Mouse (Mus musculus) cerebellum, adult 11 months (tissue): Measurements from ENCODE around the gene Timm9.

ENCODE experiments used
- DNase-seq: peaks from one replicate; pipeline ENCODE4 v3.0.0; 2022

Gene Timm9

DNA sequence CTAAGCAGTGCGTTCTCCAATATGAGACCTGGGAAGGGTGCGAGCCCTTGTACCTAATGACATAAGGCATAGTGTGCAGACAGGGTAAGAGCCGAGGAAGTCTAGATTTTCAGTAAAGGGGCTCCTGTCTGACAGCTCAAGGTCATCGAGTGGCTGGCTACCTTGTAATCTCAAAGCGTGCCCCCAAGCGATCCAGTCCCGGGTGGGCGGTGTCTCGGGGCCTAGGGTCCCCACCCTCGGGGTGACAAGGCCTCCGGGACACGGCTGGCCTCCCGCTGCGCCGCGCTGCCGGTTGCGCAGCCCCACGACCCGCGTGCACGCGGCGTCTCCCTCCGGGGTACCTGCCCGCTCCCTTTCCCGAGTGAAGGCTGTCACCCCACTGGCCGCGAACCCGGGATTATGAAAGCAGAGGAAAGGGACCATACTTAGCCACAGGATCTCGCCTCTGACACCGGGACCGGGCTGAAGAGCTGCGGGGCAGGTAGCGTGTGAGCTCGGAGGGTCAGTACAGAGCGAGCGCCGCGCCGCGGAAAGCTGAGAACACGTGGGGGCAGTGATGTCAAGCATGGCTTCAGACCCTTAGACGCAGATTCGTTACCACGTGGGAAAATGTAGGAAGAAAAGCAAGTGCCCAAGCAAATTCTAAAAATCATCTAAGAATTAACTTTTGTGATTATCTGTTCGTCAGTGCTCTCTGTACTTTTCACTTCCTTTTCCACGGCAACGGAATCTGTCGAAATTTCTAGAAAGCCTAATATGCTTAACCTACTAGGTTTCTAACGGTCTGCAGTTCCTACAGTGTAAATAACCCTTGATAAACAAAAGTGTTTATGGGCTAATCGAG lies at the start of gene Timm9, which contains the start of gene 2700049A03Rik:
TSS of gene Timm9 (minus strand) at position 555 of the 844 bp plus-strand sequence.
TSS of gene 2700049A03Rik (plus strand) at position 719 of the 844 bp plus-strand sequence.
- DNase-seq: peak; percentile 79

GRCm38 (mm10) chr12:71184396-71184795 lies 47.9 kb upstream of the Timm9 start:
- no peak for DNase-seq

GRCm38 (mm10) chr12:71183736-71184135 lies 47.3 kb upstream of the Timm9 start:
- DNase-seq: no peak

- DNase-seq: no peak
Observed at GRCm38 (mm10) chr12:71169911-71170310, 33.4 kb upstream of the Timm9 start.

DNA sequence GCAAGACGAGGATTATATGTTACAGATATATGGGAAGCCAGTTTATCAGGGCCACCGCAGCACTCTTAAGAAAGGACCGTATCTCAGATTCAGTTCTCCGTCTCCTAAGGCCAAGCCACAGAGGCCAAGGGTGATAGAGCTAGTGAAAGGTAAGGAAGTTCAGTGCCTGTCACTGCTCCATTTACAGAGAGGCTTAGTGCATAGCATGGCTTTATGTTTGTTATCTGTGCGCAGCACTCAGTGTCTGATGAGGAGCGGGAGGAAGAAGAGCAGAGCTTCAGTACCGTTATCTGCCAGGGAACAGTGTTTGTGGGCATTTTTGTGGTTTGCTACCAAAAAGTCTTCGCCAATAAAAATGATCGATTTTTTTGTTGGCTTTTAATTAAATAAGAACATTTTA lies 27.9 kb upstream of the Timm9 start:
- no peak for DNase-seq

GRCm38 (mm10) chr12:71157974-71158373 lies 21.5 kb upstream of the Timm9 start:
- DNase-seq: no peak

- DNase-seq: no peak
Observed at GRCm38 (mm10) chr12:71154979-71155378, 18.5 kb upstream of the Timm9 start.

- DNase-seq: no peak
Observed at GRCm38 (mm10) chr12:71150167-71150566, 13.7 kb upstream of the Timm9 start.

- DNase-seq: no peak
Observed at GRCm38 (mm10) chr12:71149456-71149855, 13.0 kb upstream of the Timm9 start.

DNA sequence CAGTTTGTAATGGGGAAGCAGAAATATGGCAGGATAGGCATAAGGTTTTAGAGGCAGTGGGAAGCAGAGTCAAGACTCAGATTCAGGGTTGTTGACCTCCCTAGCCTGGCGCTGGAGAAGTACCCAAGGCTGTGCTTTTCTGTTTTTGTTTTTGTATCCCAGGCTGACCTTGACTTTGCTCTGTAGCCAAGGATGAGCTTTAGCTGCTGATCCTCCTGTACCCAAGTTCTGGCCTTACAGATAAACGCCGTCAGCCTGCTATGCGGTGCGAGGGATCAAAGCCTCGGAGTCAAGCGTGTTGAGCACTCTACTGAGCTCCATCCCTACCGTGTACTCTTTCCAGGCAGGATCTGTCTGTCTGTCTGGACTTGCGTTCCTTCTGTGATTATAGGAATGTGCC lies 12.3 kb upstream of the Timm9 start:
- DNase-seq: no peak

- DNase-seq: no peak
Observed at GRCm38 (mm10) chr12:71147641-71148040, 11.2 kb upstream of the Timm9 start.

- no peak for DNase-seq
Observed at GRCm38 (mm10) chr12:71141189-71141588, 4.7 kb upstream of the Timm9 start.

DNA sequence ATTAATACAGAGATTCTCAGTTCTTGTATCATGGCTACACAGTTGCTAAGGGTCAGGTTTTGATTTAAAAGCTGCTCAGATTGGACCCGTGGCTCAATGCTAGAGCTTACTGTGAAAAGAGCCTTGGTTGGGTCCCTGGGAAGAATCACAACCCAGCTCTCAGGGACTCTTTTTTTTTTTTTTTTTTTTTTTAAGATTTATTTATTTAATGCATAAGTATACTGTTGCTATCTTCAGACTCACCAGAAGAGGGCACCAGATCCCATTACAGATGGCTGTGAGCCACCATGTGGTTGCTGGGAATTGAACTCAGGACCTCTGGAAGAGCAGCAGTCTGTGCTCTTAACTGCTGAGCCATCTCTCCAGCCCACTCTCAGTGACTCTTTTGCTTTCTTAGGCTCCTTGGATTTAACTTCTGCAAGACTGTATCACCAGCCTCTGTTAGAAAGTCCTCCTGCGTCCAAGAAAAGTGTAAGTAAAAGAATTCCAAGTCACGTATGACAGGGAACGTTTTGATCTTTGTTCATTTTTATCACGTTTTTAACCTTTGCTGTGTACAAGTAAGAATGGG lies 2.9 kb upstream of the Timm9 start:
- DNase-seq: no peak

DNA sequence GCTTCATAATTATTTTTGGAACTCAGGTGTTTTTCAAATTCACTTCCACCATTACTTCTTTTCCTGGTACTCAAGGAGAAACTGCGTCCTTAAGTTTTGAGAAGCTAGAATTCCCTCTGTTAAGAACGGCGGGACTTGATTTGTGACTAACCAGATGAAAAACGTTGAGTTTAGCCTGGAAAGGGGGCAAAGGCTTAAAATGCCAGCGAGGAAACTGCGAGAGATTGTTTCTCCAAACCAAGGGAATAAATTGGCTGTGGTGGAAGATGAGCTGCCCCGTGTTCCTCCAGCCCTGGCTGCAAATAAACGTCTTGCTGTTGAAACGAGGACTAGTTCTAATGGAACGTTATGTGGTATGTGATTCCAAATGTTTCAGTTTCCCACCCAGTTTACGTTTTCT lies 1.2 kb upstream of the Timm9 start:
- DNase-seq: no peak

- peak; percentile 72 for DNase-seq
Observed at GRCm38 (mm10) chr12:71136974-71137491, 549 bp upstream of the Timm9 start.

DNA sequence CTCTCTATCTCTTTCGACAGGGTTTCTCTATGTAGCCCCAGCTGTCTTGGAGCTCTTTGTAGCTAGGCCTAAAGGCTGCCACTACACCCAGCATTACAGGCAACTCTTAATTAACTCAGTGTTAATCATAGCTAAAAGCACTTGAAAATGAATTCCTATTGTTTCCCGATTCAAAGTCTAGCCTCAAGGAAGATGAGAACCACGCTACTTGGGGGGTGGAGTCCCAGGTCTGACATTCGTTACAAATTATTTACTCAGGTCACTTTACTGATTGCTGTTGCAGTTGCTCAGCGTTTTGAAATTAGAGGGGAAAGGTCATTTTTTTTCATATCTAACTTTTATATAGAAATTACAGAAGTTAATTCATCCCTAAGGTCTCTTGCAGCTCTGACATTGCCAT lies 903 bp downstream of the Timm9 start:
- no peak for DNase-seq

DNA sequence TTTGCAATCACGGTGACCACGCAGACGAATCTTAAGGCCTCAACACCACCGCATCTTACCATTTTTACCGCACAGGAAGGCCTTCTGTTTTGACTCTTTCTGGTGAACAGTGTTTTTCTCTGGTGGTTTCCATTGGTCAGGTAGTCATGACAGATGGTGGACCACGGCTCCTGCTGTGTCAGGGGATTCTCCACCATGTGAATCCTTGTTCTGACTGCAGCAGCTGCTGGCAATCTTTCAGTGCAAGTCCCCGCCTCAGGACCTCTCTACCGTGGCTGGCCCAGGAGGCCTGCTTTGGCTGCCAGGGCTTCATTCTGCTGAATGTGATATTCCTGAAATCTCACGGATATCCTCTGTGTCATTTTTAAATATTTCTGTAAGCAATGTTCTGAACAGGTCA lies 13.2 kb downstream of the Timm9 start:
- peak; percentile 82 for DNase-seq

DNA sequence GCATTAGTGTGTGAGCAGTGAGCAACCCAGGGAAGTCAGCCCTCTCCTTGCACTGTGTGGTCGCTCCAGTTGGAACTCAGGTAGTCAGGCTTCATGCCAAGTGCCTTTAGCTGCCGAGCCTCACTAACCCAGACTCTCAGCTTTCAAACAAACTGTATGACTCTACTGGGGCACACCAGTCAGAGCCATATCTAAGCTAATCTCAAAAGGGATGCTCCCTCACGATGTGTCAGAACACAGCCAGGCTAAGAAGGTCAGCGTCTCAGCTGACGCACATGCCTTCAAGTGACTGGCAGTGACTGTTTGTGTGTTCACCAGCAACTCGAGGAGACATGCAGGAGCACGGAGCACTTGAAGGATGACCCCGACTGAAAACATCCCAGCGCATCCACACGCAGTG lies 13.8 kb downstream of the Timm9 start:
- no peak for DNase-seq

DNA sequence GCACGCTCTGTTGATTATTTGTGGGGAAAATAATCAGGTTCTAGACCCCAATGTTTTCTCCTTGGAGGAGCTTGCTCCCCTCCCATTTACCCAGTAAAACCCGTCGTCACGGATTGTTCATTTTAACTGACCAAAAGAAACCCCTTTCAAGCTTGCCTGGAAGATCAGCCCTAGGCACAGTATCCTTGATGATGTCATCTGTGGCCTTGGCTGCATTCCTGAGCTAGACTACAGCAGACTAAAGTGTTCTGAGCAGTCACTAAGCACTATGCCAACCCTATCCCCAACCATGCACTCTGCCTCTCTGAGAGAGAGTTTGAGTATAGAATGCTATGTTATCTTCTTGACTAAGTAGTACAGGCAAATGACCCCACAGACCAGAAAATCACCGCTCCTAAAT lies 20.1 kb downstream of the Timm9 start:
- DNase-seq: no peak

DNA sequence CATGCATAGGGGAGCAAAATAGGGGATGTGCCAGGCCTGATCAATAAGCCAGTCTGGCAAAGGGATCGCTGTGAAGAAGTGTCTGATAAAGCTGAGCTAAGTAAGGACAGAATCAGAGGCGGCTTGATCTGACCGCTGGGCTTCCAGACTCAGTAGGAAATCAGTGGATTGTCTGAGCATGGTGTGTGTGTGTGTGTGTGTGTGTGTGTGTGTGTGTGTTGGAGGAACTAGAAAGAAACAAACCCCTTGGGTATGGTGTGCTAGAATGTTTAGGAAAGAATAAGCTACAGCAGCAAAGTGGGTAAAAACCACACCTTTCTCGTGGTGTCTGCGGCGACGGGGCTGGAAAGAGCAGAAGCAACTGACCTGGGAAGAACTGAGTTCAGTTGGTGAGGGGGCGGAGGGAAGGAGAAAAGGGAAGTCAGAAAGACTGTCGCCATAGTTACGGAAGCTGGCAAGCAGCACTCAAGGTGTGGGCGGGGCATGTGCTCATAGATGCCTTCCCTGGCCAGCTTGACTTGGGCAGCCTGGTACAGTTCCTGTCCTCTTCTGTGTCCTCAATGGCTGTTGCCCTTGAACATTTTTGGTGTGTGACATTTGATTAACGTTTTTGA lies 22.7 kb downstream of the Timm9 start:
- no peak for DNase-seq

GRCm38 (mm10) chr12:71113074-71113473 lies 23.4 kb downstream of the Timm9 start:
- DNase-seq: no peak

GRCm38 (mm10) chr12:71111331-71111730 lies 25.2 kb downstream of the Timm9 start, which contains the start of gene Tomm20l:
TSS of gene Tomm20l (plus strand) at chr12:71111428.
- peak; percentile 44 for DNase-seq

GRCm38 (mm10) chr12:71107216-71107771 lies 29.2 kb downstream of the Timm9 start:
- DNase-seq: no peak
